Mouse (Mus musculus) layer of hippocampus, postnatal 14 days (tissue): ENCODE measurements at regions not wholly inside any gene's neighbourhood (a gene's known extent, or its start where the extent isn't known, plus 50 kb on each side); places are given as distances from the start of the nearest gene placed in this dataset.

ENCODE experiments used
- DNase-seq, 2 experiments: peaks; one replicate each; pipeline ENCODE4 v3.0.0; 2021 to 2022; ENCODE audit warnings: low spot score in 2 of 2, mixed read lengths in 1 of 2

DNA sequence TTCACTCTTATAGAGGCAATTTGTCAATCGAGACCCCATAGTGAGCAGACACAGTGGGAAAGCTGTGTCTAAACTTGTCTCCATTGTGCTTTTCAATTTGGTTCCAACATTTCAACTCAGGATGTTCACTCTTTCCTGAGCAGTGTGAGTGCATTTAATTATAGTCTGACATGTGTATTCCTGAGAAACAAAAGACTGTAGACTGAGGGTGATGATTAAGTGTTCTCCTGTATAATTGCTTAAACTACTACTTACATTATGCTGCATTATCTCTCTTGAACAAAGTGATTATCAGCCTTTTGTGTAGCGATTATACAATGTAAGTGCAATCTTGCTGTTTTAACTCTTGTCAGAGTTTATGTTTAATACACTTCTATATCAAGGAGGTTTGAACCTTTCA lies 87.9 kb downstream of the 1700008P02Rik start:
- no peak for DNase-seq

DNA sequence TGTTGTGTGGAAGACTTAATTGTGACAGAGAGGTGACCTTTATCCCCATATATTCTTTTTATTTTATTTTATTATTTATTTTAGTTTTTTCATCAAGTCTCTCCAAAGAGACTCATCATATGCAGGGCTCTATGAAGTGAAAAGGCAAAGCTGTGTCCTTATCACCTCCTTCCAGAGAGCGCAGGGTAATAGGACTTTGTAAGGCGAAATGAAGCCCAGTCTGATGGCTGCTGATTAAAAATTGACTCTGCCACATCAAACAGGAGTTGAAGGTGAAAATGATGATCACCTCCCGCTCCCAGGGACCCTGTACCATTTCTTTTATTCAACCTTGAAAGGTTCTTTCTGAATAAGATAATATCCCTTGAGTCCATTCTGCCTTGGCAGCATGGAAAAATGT lies 94.3 kb downstream of the 1700008P02Rik start:
- no peak for DNase-seq

DNA sequence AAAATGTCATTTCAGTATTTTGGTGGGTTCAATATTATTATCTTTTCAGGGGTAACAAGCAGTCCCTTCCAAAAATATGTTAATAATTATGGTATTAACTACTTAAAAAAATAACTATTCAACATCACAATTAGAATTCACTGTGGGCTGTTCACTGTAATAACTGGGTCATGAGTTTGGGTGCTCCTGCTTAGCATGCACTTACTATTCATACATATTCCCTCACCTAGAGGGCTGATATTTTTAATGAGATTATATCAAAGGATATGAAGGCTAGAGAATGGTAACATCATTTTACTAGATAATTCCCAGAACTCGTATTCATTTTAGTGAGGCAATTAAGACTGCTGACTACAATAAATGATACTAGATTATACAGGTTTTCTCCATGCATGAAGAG lies 95.1 kb downstream of the 1700008P02Rik start:
- DNase-seq = no peak

DNA sequence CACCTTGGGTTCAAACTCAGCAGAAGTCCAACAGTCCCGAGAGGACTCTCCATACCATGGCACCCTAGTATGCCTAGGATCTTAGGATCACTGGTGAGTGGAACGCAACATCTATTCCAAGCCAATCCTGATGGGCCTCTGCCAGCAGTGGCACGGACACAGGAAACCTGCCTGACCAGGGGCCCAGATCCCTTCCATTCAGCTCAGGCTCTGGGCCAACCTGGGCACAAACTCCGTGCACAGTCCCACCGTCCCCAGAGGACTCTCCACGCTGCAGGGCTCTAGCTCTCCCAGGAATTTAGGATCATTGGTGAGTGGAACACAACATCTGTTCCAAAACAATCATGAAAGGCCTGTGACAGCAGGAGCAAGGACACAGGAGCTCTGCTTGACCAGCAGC lies 108.9 kb downstream of the 1700008P02Rik start:
- no peak for DNase-seq

DNA sequence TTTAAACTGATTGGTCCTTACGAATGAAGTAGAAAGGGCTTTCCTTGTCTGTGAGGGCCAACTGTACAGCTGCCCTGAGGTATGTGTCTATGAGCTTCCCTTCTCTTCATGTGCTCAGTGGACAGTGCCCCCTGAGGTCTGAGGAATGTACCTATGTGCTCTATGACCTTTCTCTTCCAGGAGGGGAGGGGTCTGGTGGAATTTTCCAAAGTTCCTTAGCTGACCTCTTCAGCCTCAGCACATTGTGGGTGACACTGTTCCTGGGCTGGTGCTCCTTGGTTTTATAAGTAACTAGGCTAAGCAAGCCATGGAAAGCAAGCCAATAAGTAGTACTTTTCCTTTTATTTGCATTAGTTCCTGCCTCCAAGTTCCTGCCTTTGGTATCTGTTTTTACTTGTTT lies 116.1 kb downstream of the 1700008P02Rik start:
- no peak for DNase-seq

DNA sequence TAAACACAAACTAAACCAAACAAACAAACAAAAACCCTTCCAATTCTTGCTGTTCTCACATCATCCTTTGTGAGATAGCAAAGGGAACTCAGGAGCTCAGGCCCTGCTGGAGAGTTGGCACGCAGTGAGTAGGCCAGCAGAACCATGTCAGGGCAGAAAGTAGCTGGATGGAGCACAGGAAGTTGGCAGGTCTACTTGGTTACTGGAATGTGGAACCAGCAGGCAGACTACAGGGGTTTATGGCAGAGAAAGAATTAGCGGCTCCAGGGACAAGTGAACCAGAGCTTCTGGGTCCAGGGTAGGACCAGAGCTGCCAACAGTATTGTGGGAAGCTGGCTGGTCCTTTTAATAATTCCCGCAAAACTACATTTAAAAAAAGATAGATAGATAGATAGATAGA lies 136.2 kb downstream of the 1700008P02Rik start:
- peak; percentile 1 to 51 for DNase-seq

DNA sequence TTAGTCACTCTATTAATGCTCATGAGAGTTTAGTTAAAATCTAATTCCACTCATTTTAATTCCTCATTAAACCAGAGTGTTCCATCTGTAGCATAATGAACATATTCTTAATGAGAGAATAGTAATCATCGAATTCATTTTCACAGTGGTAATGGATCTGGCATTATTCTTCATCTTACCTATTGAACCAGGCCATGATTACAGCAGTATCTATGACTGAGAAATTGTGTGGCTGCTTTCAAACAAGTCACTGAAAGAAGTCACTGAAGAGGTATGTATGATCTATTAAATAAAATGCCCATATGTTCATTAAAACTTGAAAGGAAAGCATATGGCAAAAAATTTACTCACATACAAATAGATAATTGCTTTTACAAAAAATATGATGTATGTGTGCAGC lies 138.6 kb downstream of the 1700008P02Rik start:
- DNase-seq = no peak
